Mouse (Mus musculus) liver, adult (tissue): Measurements from ENCODE around the gene Tmem92.

Experiments
- GATA4 ChIP-seq: IDR thresholded peaks from 2 replicates; pipeline ENCODE4 v1.6.1; 2014; ENCODE audit warnings: mild to moderate bottlenecking, low read length; ENCODE audit not compliant: insufficient replicate concordance

Gene Tmem92

GRCm38 (mm10) chr11:94730261-94730660, 52.2 kb downstream of the Tmem92 start:
- TF ChIP-seq GATA4: no peak

- TF ChIP-seq GATA4: no peak
These were observed 52.9 kb downstream of the Tmem92 start for GRCm38 (mm10) chr11:94729565-94729964.

- no peak for TF ChIP-seq GATA4
These were observed 54.0 kb downstream of the Tmem92 start for GRCm38 (mm10) chr11:94728545-94728944.

GRCm38 (mm10) chr11:94727306-94727705, 55.2 kb downstream of the Tmem92 start:
- TF ChIP-seq GATA4: no peak
